Mouse (Mus musculus) heart, adult 8-10 months (tissue): ENCODE measurements at regions not wholly inside any gene's neighbourhood (a gene's known extent, or its start where the extent isn't known, plus 50 kb on each side); places are given as distances from the start of the nearest gene placed in this dataset.

ENCODE experiments used
- DNase-seq: peaks from one replicate; pipeline ENCODE4 v3.0.0; 2022; ENCODE audit warnings: low spot score

GRCm38 (mm10) chr12:25233027-25233535 is 136.1 kb upstream of the Id2 start:
- no peak for DNase-seq

DNA sequence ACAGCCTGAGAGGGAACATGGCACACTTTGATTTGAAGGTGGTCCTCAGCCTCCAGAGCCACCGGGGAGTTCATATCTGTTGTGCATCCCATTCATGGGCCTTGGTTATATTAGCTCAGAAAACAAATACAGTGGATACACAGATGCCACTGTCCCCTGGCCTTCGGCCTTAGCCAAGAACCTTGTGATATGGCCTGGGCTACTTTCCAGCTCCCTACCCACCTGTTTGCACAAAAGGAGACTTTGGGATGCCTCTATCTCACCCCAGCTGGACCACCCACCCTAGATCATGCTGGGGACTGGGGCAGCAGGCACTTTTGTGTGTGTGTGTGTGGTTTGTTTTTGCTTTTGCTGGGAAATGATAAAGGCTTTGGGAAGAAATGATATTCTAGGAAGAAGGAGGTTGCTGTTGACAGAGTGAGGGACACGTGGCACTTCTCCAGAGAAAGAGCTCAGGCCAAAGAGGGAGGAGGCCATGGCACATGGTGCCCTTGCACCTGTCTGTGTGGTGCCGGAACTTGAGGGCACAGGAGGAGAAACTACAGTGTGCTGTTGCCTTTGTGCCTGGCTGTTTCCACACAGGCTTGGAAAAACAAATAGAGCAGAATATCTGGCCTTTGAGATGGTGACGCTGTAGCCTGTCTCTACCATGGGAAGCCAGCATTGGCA is 135.6 kb upstream of the Id2 start:
- DNase-seq, result no peak

DNA sequence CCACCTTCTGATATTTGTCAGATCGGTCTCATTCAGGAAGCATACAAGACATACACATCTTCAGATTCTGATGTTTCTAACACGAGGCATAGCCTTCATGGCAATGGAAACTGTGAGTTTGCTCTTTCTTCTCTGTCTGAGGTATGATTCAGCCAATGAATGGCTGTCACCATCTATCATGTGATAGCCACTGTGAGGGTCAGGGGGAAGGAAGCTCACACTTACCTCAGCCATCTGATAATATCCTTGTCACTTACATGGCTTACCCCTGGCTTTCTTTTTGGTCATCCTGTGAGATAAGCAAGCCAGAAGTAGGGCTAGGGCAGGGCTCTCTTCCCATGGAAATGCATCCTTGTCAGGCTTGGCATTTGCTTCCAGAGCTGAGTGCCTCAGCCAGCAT is 131.8 kb upstream of the Id2 start:
- DNase-seq, result no peak

DNA sequence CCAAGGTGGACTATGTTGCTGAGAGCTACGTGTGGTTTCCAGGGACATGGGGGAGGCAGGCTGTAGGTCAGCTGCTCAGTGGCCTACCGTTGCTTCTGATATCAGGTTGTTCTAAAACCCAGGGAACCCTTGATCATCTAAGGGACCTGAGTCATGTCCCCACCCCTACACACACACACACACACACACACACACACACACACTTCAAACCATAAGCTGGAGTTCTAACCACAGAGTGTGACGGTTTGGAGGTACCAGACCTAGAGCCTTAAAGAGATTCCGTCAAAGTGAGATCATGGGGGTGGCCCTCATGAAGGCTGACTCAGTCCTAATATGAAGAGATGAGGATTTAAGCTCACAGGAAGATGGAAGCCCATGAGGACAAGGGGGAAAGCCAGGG is 130.8 kb upstream of the Id2 start:
- DNase-seq, result no peak

- no peak for DNase-seq
These were observed 127.7 kb upstream of the Id2 start for GRCm38 (mm10) chr12:25224644-25225043.

DNA sequence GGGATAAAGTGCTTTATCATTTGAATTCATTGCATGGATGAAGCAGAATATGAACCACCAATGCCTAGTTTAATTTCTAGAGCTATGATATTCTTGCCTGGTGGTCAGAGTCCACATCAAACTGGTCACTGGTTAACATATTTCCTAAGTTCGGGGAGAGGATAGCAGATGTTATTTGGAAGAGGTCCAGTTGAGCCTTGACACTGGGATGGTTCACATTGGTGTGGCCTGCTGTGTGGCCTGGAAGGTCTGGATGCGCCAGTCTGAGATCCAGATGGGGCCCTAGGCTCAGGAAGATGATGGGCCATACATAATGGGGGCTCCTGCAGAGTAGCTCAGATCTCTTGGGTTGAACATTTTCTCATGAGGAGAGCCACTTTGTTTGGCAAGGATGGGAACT is 127.3 kb upstream of the Id2 start:
- DNase-seq, result no peak

- DNase-seq, result no peak
These were observed 126.6 kb upstream of the Id2 start for GRCm38 (mm10) chr12:25223539-25223938.

GRCm38 (mm10) chr12:25220780-25221106 is 123.8 kb upstream of the Id2 start:
- DNase-seq, result no peak

- DNase-seq, result no peak
These were observed 123.3 kb upstream of the Id2 start for GRCm38 (mm10) chr12:25220096-25220779.

GRCm38 (mm10) chr12:25219546-25219945 is 122.6 kb upstream of the Id2 start:
- no peak for DNase-seq

DNA sequence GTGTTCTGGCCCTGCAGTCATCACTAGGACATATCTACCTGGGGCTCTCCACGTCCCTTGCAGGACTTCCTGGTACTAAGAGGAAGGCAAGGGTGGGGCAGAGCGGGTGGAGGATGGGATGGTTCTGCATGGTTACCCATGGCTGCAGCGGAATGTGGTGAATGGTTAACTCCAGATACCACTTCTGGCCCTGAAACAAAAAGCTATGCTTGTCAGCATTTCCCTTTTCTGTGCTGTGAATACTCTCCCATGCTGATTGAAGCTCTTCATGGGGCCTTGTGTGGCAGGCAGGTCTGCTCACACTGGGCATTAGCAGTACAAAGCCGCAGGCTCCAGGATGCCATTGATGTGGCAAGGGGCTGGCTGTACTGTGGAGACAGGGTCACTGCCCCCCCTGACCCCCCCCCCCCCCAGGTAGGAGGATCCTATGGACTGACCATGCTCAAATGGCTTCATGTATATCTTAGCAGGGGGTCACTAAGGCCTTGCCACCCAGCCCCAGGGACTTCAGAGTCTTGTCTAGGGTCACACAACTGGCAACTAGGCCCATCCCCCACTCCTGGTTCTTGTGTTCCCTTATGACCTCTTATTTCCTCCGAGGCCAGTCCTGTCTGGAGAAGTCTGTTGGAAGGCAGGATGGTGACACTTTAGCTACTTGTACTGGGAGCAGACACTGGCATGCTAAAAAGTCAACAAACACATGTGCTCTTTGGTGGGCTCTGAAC is 120.0 kb upstream of the Id2 start:
- no peak for DNase-seq

DNA sequence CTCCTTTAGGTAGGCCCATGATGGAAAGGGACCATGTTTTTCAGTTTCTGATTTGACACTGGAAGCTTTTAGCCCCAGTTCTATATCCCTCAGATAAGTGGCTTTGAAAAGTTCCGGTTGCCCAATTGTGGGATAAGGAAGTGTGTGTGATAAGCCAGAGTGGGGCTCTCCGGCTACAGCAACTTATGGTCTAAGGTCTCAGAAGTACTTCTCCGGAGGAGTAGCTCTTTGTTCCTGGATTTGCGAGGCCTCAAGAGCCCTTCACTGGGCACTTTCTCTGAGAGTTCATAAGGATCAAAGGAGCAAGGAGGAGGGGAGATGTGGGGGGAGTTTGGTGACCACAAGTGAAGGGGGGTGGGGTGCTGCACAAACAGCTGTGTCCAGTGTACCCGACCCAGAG is 118.3 kb upstream of the Id2 start:
- DNase-seq, result no peak

DNA sequence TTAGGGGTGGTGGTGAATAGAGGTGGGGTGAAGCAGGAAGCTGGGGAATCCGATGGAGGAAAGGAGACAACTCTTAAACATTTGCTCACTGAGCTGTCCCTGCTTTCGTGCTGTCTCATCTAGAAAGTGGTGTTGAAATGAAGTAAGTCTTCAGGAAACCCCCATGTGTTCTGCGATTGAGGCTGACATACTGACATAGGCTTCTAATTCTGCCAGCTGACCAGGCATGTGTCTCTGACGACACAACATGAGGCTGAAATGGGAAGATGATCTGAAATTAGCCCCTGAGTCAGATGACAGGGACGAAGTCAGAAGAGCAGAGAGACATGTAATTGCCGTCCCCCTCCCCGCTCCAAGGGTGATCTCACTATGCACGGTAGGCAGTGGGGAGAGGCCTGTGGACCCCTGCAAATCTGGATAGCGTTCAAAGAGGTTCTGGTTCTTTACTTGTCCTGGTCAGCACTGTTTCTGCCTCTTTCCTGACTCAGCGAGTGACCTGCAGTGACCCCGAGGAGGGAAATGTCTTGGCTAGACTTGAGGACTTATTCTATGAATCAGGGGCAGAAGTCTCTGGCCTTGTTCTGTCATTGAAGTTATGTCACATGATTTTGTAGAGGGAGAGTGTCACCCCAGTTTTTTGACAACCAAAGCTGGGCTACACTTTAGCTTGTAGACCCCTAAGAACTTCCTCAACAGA is 117.0 kb upstream of the Id2 start:
- no peak for DNase-seq

DNA sequence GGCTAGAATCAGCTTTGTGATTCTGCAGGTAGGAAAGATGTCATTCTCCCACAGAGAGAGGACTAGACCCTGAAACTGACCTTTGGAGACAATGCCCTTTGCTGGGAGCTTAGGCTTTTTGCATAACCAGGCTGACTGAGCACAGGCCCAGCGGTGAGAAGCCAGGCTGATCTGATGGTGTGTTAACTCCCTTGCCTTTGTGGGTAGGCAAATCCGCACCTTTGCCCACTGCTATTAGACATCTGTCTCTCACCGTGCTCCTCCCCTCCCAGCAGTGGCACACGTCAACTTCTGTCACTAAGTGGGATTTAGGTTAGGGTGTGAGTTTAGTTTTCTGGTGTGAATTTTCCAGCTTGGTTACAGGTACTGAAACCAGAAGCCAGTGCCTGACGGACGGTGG is 114.4 kb upstream of the Id2 start:
- no peak for DNase-seq

DNA sequence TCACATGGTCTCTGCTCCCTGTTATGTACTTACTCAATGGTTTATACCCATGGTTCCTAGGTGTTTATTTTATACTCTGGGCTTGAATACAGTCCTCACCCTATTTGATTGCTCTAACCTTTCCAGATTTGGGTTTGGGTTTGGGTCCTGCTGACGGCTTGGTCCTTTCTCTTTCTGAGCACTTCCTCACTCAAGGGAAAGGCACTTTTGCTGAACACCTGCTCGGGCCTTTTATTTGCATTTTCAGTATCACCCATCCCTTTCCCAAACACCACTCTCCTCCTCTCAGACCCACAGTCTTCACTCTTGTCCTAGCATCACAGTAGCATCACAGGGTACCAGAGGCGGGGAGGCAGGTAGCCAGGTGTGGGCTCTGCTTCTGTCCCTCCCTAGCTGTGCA is 113.7 kb upstream of the Id2 start:
- DNase-seq, result no peak

DNA sequence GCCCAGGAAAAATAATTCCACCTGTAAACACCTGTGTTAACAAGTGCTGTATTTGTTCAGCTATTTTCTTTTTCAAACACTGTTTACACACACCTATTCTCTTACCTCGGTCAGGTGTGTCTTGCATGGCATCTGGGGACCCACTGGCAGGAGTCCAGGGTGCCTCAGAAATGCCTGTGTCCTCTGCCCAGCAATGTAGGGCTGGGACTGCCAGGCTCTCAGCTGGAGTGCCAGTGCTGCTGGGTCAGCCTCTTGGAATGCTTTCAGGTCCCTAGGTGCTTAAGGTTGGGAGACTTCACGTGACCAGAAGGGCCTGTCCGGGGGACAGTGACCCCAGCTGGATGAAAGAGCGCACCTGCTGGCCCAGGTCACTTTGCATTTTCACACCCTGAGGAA is 112.4 kb upstream of the Id2 start:
- DNase-seq, result no peak

GRCm38 (mm10) chr12:25208670-25209332 is 111.9 kb upstream of the Id2 start:
- DNase-seq, result peak; percentile 31

- DNase-seq, result no peak
These were observed 106.6 kb upstream of the Id2 start for GRCm38 (mm10) chr12:25203371-25204067.

- no peak for DNase-seq
These were observed 103.2 kb upstream of the Id2 start for GRCm38 (mm10) chr12:25200161-25200560.

DNA sequence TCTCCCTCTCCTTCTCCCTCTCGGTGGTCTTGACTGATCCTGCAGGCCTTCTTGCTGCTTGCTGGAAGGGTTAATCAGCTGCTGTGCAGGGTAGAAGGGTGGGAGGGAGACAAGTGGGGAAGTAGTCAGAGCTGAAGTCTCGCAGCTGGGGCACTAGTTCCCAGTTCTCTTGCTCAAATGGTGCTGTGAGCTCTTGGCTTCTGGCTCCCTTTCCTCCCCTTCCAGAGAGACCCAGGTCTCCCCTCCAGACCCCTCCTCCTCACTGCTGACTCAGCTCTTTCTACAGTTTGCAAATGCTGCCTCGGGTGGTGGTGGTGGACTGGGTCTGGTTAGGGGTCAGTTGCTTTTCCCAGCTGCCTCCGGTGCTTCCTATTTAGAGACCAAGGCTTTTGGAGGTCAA is 100.8 kb upstream of the Id2 start:
- no peak for DNase-seq

DNA sequence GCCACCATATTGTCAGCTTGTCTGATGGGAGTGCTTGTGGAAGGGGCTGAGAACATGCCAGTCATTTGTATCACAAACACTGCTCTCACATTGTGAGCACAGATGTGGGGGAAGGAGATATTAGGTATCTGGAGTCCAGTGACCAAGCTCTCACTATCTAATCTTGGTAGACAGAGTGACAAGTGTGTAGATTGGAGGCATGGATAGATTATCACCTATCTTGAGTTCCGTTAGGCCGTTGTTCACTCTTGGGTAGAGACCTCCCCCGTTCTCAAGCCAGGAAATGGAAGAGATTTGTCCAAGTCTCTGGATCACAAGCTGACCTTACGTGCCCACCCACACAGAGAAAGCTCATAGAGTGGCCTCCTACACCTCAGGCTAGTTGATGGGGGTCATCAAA is 99.1 kb upstream of the Id2 start:
- no peak for DNase-seq
